Mouse (Mus musculus) E14TG2a.4 (cell line): ENCODE results near the gene Hoxa10.

Source experiments
- CTCF ChIP-seq: conservative IDR thresholded peaks from 2 replicates; pipeline ENCODE4 v1.5.1; 2014; ENCODE audit warnings: low read length
- POU5F1 ChIP-seq: IDR thresholded peaks from 2 replicates; pipeline ENCODE4 v1.6.1; 2014; ENCODE audit warnings: low read length, borderline replicate concordance

DNA sequence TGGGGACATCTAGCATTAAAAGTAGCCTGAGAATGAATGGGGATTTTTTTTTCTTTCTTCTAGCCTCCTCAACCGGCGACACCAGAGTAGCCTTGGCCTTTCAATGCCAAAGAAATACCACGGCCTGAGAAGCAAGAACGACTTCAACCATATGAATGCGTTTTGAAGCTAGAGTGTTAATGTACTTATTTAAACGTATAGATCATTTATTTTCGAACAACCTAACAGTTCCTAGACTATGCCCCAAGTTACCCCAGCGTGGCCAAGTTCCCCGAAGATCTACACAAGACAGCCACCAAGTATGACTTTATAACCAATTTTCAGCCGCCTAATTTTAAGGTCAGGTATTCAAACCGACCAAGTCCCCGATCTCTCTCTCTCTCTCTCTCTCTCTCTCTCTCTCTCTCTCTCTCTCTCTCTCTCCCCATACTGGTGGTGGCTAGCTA is 19.8 kb downstream of the Hoxa10 start:
- TF ChIP-seq CTCF (no peak), POU5F1 (no peak)
